Mouse (Mus musculus) thymus, adult 2 months (tissue): ENCODE measurements around the gene Prex1.

Experiments
- CTCF ChIP-seq: fragments of 200-500 bp; IDR thresholded peaks from 2 replicates; pipeline ENCODE4 v1.5.1; 2012; ENCODE audit warnings: mild to moderate bottlenecking, control low read depth, low read length, moderate library complexity, borderline replicate concordance; ENCODE audit not compliant: control insufficient read depth, poor library complexity, insufficient read depth; ENCODE audit errors: extremely low read depth
- POLR2A ChIP-seq: fragments of 200-500 bp; IDR thresholded peaks from 2 replicates; pipeline ENCODE4 v1.6.1; 2012; ENCODE audit warnings: mild to moderate bottlenecking, low read length, control low read depth, moderate library complexity; ENCODE audit not compliant: control insufficient read depth, poor library complexity, insufficient read depth; ENCODE audit errors: extremely low read depth

- no peak for TF ChIP-seq POLR2A
- no peak for TF ChIP-seq CTCF
Observed at GRCm38 (mm10) chr2:166699552-166699951, 14.1 kb downstream of the Prex1 start.
